Mouse (Mus musculus) CH12.LX (cell line): ENCODE results near the gene Cd2bp2. TPM values are rescaled to one million over a fixed set of nuclear protein-coding genes. Genes with fewer than 3 reads are reported as not detected.

Experiments
- DNase-seq: peaks from one replicate; pipeline ENCODE4 v3.0.0-alpha.2; 2013; ENCODE audit errors: extremely low read depth
- H3K27ac ChIP-seq: 2 replicates; pipeline ENCODE4 v1.5.1; 2012; ENCODE audit warnings: low read depth, mild to moderate bottlenecking, control low read depth, moderate library complexity; ENCODE audit not compliant: insufficient read depth
- H3K27me3 ChIP-seq: replicated peaks from 2 replicates; pipeline ENCODE3; 2012; ENCODE audit warnings: inconsistent platforms
- H3K36me3 ChIP-seq, 2 experiments: replicated peaks in 1 of 2; 2 replicates each; pipeline versions ENCODE3 to v1.6.1; 2012; ENCODE audit warnings: inconsistent platforms in 1 of 2, low read length in 1 of 2, mild to moderate bottlenecking in 1 of 2, mixed read lengths in 1 of 2, moderate library complexity in 1 of 2; ENCODE audit not compliant: control insufficient read depth in 1 of 2, insufficient read depth in 1 of 2
- H3K4me1 ChIP-seq, 2 experiments: 2 replicates each; pipeline ENCODE4 v1.6.1; 2012; ENCODE audit warnings: inconsistent platforms in 1 of 2, moderate library complexity in 1 of 2; ENCODE audit not compliant: insufficient read depth in 2 of 2, control insufficient read depth in 1 of 2
- H3K4me2 ChIP-seq: 2 replicates; pipeline ENCODE4 v1.6.1; 2012; ENCODE audit warnings: low read depth, mild to moderate bottlenecking, control low read depth; ENCODE audit not compliant: poor library complexity, insufficient read depth, severe bottlenecking
- H3K4me3 ChIP-seq, 3 experiments: fragments of 150-350 bp in 1 of 3; sonication (generic) in 1 of 3; replicated peaks in 1 of 3; 2 replicates each; pipeline versions ENCODE3 to v1.5.1; 2011 to 2012; ENCODE audit warnings: low read depth in 2 of 3, low read length in 2 of 3, mild to moderate bottlenecking in 2 of 3, moderate library complexity in 2 of 3, control low read depth in 1 of 3, improper control_type of control experiment in 1 of 3, inconsistent platforms in 1 of 3, mixed read lengths in 1 of 3; ENCODE audit not compliant: poor library complexity in 1 of 3
- H3K79me2 ChIP-seq: replicated peaks from 2 replicates; pipeline ENCODE4 v1.6.1; 2012; ENCODE audit warnings: mild to moderate bottlenecking, moderate library complexity; ENCODE audit not compliant: control insufficient read depth, poor library complexity, insufficient read depth, severe bottlenecking; ENCODE audit errors: extremely low read depth
- H3K9ac ChIP-seq: 2 replicates; pipeline ENCODE4 v1.6.1; 2012; ENCODE audit warnings: low read depth, mild to moderate bottlenecking, control low read depth, moderate library complexity; ENCODE audit not compliant: insufficient read depth
- H3K9me3 ChIP-seq: replicated peaks from 2 replicates; pipeline ENCODE3; 2012; ENCODE audit warnings: low read length, inconsistent platforms, mixed read lengths
- CHD1 ChIP-seq: IDR thresholded peaks from 2 replicates; pipeline ENCODE4 v1.6.1; 2012; ENCODE audit warnings: low read depth, low read length, improper control_type of control experiment, inconsistent platforms
- CHD2 ChIP-seq: IDR thresholded peaks from 2 replicates; pipeline ENCODE4 v1.6.1; 2011; ENCODE audit warnings: low read length, improper control_type of control experiment
- CTCF ChIP-seq, 2 experiments: IDR thresholded peaks in 1 of 2; conservative IDR thresholded peaks in 1 of 2; 2 replicates each; pipeline ENCODE4 v1.5.1; 2011 to 2012; ENCODE audit warnings: low read depth in 2 of 2, low read length in 2 of 2, improper control_type of control experiment in 1 of 2, inconsistent platforms in 1 of 2, mild to moderate bottlenecking in 1 of 2, moderate library complexity in 1 of 2
- E2F4 ChIP-seq: IDR thresholded peaks from 2 replicates; pipeline ENCODE4 v1.6.1; 2011; ENCODE audit warnings: low read depth, low read length, improper control_type of control experiment; ENCODE audit not compliant: insufficient replicate concordance
- ELF1 ChIP-seq: IDR thresholded peaks from 2 replicates; pipeline ENCODE4 v1.6.1; 2014; ENCODE audit warnings: low read depth, mild to moderate bottlenecking, inconsistent platforms, low read length, improper control_type of control experiment
- IRF4 ChIP-seq: IDR thresholded peaks from 2 replicates; pipeline ENCODE4 v1.6.1; 2014; ENCODE audit warnings: low read depth, mild to moderate bottlenecking, inconsistent platforms, low read length, improper control_type of control experiment
- JUN ChIP-seq: IDR thresholded peaks from 2 replicates; pipeline ENCODE4 v1.6.1; 2011; ENCODE audit warnings: low read depth, mild to moderate bottlenecking, low read length, improper control_type of control experiment, moderate library complexity; ENCODE audit not compliant: insufficient read depth
- KAT2A ChIP-seq: IDR thresholded peaks from 2 replicates; pipeline ENCODE4 v1.6.1; 2012; ENCODE audit warnings: low read length, improper control_type of control experiment, inconsistent platforms; ENCODE audit not compliant: insufficient replicate concordance
- MAX ChIP-seq: IDR thresholded peaks from 2 replicates; pipeline ENCODE4 v1.6.1; 2011; ENCODE audit warnings: low read length, improper control_type of control experiment
- MAZ ChIP-seq: IDR thresholded peaks from 2 replicates; pipeline ENCODE4 v1.6.1; 2012; ENCODE audit warnings: low read depth, mild to moderate bottlenecking, inconsistent platforms, low read length, improper control_type of control experiment, moderate library complexity
- MXI1 ChIP-seq: IDR thresholded peaks from 2 replicates; pipeline ENCODE4 v1.6.1; 2011; ENCODE audit warnings: mild to moderate bottlenecking, low read depth, low read length, improper control_type of control experiment
- NELFE ChIP-seq: IDR thresholded peaks from 2 replicates; pipeline ENCODE4 v1.6.1; 2011; ENCODE audit warnings: low read depth, low read length, improper control_type of control experiment
- PAX5 ChIP-seq: IDR thresholded peaks from 2 replicates; pipeline ENCODE4 v1.6.1; 2012; ENCODE audit warnings: low read length, inconsistent platforms, mixed read lengths
- POLR2A ChIP-seq: IDR thresholded peaks from 2 replicates; pipeline ENCODE4 v1.6.1; 2011; ENCODE audit warnings: low read depth, mild to moderate bottlenecking, improper control_type of control experiment, low read length
- POLR2AphosphoS2 ChIP-seq: IDR thresholded peaks from 2 replicates; pipeline ENCODE4 v1.6.1; 2011; ENCODE audit warnings: low read depth, low read length, improper control_type of control experiment
- RAD21 ChIP-seq: IDR thresholded peaks from 2 replicates; pipeline ENCODE4 v1.6.1; 2011; ENCODE audit warnings: low read depth, mild to moderate bottlenecking, low read length, improper control_type of control experiment, moderate library complexity
- SIN3A ChIP-seq: IDR thresholded peaks from 2 replicates; pipeline ENCODE4 v1.6.1; 2012; ENCODE audit warnings: low read length, improper control_type of control experiment, inconsistent platforms
- SMC3 ChIP-seq: IDR thresholded peaks from 2 replicates; pipeline ENCODE4 v1.6.1; 2011; ENCODE audit warnings: low read depth, low read length, improper control_type of control experiment
- UBTF ChIP-seq: IDR thresholded peaks from 2 replicates; pipeline ENCODE4 v1.6.1; 2012; ENCODE audit warnings: low read depth, mild to moderate bottlenecking, inconsistent platforms, low read length, improper control_type of control experiment, moderate library complexity
- ZC3H11A ChIP-seq: IDR thresholded peaks from 2 replicates; pipeline ENCODE4 v1.6.1; 2012; ENCODE audit warnings: low read depth, mild to moderate bottlenecking, inconsistent platforms, low read length, improper control_type of control experiment
- ZKSCAN1 ChIP-seq: IDR thresholded peaks from 2 replicates; pipeline ENCODE4 v1.6.1; 2012; ENCODE audit warnings: low read depth, inconsistent platforms, low read length, improper control_type of control experiment, borderline replicate concordance
- ZNF384 ChIP-seq: IDR thresholded peaks from 2 replicates; pipeline ENCODE4 v1.6.1; 2012; ENCODE audit warnings: low read depth, low read length, improper control_type of control experiment, inconsistent platforms
- dilution Hi-C: fragments of 300-500 bp; cut with MboI; formaldehyde crosslinking; loops from 2 replicates; pipeline ENCODE4 v1.14.3; 2020; ENCODE audit warnings: low sequenced_read_pairs; ENCODE audit not compliant: extremely low pct_unique_long_range_greater_than_20kb, extremely low pct_ligation_motif_present
- in situ Hi-C: fragments of 300-500 bp; cut with MboI; formaldehyde crosslinking; loops from 3 replicates; pipeline ENCODE4 v1.14.3; 2019; ENCODE audit warnings: low sequenced_read_pairs, low pct_ligation_motif_present, low pct_unique_long_range_greater_than_20kb, mixed read lengths
- polyA plus RNA-seq: library from polyadenylated mRNA; unstranded; fragments of >175 nt; gene quantifications from 2 replicates; pipeline ENCODE4 v1.2.1, GENCODE M21; 2012; ENCODE audit warnings: low read depth; ENCODE audit not compliant: insufficient read length
- total RNA-seq, 2 experiments: library from RNA; depleted of rRNA; stranded (reverse); fragments of 300-350 nt in 1 of 2; fragments of >200 nt in 1 of 2; gene quantifications; 2 replicates each; pipeline ENCODE4 v1.2.3; 2012 to 2014

Cd2bp2 gene
- total and polyA plus RNA-seq, 3 experiments: 57.4 to 66.8 (median 62.4) TPM

DNA sequence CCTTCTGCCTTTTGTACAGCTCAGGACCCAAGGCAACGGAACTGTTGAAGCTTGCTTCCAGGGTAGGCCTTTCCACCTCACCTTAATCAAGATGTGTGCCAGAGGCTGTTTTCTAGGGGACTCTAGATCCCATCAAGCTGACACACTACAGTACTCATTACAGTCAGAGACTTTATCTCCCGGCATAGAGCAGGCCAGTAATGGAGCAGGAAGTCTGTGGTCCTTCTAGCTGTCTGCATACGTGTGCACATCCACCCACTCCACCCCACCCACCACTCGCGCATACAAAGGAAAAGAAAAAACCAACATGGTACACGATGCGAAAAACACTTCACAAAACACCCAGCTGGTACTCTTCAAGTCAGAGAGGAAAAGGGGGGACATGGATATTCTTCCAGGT lies 51.4 kb downstream of the Cd2bp2 start:
- no peaks in the 10 kb centered on the region for H3K9me3 ChIP-seq
- no peaks in the 10 kb centered on the region for H3K79me2 ChIP-seq
- H3K4me3 ChIP-seq: no peak overlapping the region
- peaks cover 5 to 15% of the 10 kb centered on the region in 2 experiments for H3K4me1 ChIP-seq
- dilution Hi-C loops (no loop called here), in situ Hi-C loops (no loop called here)
- H3K27me3 ChIP-seq: no peaks in the 10 kb centered on the region
- H3K4me2 ChIP-seq: no peak overlapping the region
- no peak overlapping the region for H3K9ac ChIP-seq
- no peak overlapping the region for H3K27ac ChIP-seq
- TF ChIP-seq ZC3H11A (no peak), ELF1 (no peak), MAX (no peak), CHD2 (no peak), CHD1 (no peak), ZNF384 (no peak), POLR2A (no peak), UBTF (no peak), KAT2A (no peak), IRF4 (no peak), MAZ (no peak), RAD21 (no peak), PAX5 (no peak), E2F4 (no peak), CTCF (conservative IDR thresholded peaks at IDR 0.05 in 1 of 2, IDR thresholded peaks at IDR 0.05 in 1 of 2; ENCODE audit: low read depth in 2 of 2, low read length in 2 of 2) (no peak), NELFE (no peak), MXI1 (no peak), POLR2AphosphoS2 (no peak), SIN3A (no peak), ZKSCAN1 (no peak)
- no peaks in the 10 kb centered on the region for H3K36me3 ChIP-seq
- no peak for DNase-seq

- Histone ChIP-seq H3K4me1 (peaks cover 5 to 19% of the 10 kb centered on the region in 2 experiments), H3K27ac (no peak overlapping the region), H3K4me3 (no peak overlapping the region), H3K79me2 (no peaks in the 10 kb centered on the region), H3K36me3 (no peaks in the 10 kb centered on the region), H3K4me2 (no peak overlapping the region), H3K9me3 (no peaks in the 10 kb centered on the region), H3K27me3 (no peaks in the 10 kb centered on the region), H3K9ac (no peak overlapping the region)
- no peak for TF ChIP-seq SMC3
- TF ChIP-seq JUN: no peak
- no peak for TF ChIP-seq MAZ
- TF ChIP-seq E2F4: no peak
- DNase-seq: no peak
- in situ Hi-C loops (no loop called here), dilution Hi-C loops (no loop called here)
Measured at GRCm38 (mm10) chr7:127142666-127143065, 53.2 kb downstream of the Cd2bp2 start.
